Mouse (Mus musculus): ENCODE measurements around the gene Prkca.

DNA sequence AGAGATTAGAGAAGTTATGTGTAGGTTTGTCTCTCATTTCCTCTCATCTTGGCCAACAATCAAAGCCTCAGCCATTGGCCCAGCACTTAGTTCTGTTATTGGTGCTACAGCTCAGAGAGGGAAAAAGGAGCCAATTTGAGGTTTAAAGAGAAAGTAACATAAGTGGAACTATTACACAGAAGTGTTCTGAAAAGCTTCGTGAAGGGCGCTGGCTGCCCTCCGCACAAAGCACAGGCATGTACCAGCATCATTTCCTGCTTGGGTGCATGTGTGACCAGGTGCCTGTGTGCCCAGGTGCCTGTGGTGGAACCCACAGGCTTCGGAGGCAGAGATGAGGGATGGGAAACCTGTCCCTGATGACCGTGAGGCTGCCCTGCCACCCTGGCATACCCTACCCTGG is 255.7 kb downstream of the Prkca start:
- no peak for TF ChIP-seq POLR2A (IDR thresholded peaks at IDR 0.05; ENCODE audit: low read depth, low read length)
- no peak for TF ChIP-seq CTCF (IDR thresholded peaks at IDR 0.05; ENCODE audit: borderline replicate concordance, insufficient read depth, low read length)
